Mouse (Mus musculus) heart, adult 8-10 months (tissue): ENCODE measurements around the gene Slc43a3. TPM values are rescaled to one million over a fixed set of nuclear protein-coding genes. Genes with fewer than 3 reads are reported as not detected.

Experiments
- DNase-seq: peaks from one replicate; pipeline ENCODE4 v3.0.0; 2022; ENCODE audit warnings: low spot score
- total RNA-seq, 4 experiments: library from RNA; stranded (reverse); gene quantifications; 2 replicates each; pipeline ENCODE4 v1.2.4; 2022

Slc43a3 gene
- total RNA-seq, 4 experiments from 2014 or later = 60.6 to 71.4 (median 66.2) TPM

DNA sequence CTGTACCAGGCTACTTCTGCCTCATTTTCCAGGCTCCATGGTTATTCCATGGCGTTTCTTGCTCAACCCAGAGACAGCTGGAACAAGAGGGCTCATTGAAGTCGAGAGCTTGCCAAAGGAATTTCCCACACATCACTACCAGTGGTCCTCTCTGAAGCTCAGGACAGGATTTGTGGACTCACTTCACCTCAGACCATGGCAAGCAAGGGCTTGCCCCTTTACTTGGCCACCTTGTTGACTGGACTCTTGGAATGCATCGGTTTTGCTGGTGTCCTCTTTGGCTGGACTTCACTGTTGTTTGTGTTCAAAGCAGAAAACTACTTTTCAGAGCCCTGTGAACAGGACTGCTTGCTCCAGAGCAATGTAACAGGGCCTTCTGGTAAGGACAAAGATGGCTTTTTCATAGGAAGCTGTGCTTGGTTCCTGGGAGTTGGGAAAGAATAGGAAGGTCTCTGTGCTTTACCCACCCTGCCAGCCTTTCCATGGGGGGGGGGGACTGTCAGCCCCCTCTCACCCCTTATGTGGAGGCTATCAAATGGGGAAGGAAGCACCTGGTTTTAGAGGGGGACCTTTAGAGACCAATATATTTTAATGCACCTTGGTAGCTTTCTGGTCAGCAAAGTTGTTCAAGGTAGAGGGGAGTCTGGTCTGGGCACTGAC, 1.2 kb downstream of the Slc43a3 start:
- DNase-seq = no peak

- DNase-seq = peak; percentile 64
These were observed 2.0 kb downstream of the Slc43a3 start for GRCm38 (mm10) chr2:84938249-84938946.

DNA sequence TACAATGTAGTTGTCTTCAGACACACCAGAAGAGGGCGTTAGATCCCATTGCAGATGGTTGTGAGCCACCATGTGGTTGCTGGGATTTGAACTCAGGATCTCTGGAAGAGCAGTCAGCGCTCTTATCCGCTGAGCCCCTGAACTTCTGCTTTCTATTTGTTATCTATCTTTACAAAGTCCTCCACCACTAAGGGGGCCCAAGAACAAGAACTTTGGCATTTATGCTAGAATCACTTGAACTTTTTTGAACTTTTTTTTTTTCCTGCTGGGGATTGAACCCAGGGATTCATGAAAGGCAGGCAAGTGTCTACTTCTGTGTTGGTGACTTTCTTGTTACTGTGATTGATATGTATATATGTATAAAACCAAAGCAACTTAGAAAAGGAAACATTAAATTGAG, 2.9 kb downstream of the Slc43a3 start:
- no peak for DNase-seq

DNA sequence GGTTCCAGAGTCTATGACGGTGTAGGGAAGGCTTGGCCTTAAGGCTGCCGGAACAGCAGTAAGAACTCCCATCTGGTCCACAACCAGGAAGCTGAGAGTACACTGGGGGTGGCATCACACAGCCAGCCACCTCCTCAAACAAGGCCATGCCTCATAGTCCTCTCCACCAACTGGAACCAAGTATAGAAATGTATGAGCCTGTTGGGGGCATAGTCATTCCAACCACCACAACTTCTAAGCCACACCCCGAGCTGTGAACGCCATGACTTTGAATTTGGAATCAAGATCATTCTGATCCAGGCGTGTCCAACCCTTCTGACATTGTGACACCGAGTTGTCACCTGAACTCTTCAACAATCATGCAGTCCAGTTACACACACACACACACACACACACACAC, 3.3 kb downstream of the Slc43a3 start:
- DNase-seq = no peak

DNA sequence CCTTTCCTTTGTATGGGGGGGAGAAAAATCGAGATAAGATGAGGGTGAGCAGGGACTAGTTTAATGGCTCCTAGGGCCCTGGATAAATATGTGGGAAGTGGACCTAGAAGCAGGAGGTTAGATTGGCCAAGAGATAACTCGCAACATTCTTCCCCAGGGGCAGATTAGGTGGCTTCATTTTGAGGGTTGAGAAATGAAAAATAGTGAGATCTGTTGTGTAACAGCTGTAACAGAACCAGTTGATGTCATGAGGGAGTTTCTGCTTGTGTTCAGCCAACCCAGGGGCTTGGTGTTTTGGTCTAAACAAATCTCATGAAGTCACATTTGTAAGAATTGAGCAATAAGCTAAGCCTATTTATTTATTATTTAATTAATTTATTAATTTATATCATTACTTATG, 5.0 kb downstream of the Slc43a3 start:
- DNase-seq = no peak

GRCm38 (mm10) chr2:84941795-84942194, 5.4 kb downstream of the Slc43a3 start:
- DNase-seq = no peak

- no peak for DNase-seq
These were observed 10.9 kb downstream of the Slc43a3 start for GRCm38 (mm10) chr2:84947154-84947771.

DNA sequence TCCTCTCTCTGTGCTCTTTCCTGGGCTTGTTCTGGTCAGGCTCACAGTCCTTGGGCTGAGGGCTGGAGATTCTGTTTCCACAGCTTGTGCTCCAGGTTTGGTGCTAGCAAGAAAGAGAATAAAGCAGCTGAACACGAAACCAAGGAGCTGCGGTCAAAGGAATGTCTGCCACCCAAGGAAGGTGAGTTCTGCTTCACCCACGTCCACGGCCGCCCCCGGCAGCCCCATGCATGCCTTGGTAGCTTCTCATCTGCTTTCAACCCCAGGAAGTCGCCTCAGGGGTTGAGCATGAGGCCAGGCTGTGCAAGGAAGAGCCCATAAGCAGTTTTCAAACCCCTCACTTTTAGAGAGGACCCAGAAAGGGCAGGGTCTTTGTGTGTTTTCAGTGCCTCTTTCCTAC, 11.9 kb downstream of the Slc43a3 start:
- DNase-seq = no peak

DNA sequence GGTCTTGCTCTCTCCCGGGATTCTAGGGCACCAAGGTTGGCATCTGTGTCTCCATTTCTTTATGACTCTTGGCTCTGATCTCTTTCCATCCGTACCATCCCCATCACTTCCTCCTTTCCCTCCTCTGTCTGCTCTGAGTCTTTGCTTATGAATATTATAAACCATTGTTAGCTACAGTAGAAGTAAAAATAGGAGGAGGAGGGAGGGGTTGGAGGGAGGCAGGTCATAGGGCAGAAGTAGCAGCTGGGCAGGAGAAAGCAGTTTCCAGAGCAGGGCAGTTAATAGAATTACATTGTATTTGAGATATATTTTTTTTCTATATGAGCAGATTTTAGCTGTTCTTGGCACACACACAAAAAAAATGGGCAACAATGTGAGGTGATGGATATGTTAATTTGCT, 12.3 kb downstream of the Slc43a3 start:
- DNase-seq = no peak

DNA sequence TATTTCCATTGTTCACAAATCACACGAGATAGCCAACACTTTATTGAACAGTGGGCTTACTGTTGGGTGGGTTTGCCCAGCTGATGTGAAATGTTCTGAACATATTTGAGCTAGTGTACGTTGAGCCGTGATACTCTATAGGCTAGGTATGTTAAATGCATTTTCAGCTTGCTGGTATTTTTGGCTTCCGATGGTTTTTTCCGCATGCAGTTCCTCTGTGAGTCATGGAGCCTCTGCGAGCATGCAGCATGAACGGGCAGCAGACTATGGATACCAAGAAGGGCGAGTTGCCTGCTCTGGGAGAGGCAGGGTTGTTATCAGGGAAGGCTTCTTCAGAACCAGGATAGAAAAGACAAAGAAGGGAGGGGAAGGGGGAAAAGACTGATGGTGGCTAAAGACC, 14.6 kb downstream of the Slc43a3 start:
- DNase-seq = no peak

- no peak for DNase-seq
These were observed 15.9 kb downstream of the Slc43a3 start for GRCm38 (mm10) chr2:84952251-84952650.

DNA sequence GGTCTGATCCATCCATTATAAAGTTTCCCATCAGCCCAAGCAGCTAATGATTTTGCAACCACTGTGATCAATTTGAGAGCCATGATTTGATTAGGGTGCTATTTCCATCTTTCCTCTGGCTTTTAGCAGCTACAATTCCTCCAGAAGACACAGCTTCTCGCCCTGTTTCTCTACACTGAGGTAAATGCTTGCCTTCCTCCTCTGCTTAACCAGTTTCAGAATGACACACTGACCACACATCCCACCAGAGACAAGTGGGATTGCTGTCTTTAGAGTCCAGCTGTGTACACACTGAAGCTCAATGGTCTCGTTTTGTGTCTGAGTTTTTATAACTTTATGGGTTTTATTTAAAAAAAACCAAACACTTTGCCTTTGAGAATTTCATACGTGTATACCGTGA, 16.3 kb downstream of the Slc43a3 start:
- DNase-seq = no peak

GRCm38 (mm10) chr2:84955435-84955834, 19.1 kb downstream of the Slc43a3 start:
- no peak for DNase-seq

DNA sequence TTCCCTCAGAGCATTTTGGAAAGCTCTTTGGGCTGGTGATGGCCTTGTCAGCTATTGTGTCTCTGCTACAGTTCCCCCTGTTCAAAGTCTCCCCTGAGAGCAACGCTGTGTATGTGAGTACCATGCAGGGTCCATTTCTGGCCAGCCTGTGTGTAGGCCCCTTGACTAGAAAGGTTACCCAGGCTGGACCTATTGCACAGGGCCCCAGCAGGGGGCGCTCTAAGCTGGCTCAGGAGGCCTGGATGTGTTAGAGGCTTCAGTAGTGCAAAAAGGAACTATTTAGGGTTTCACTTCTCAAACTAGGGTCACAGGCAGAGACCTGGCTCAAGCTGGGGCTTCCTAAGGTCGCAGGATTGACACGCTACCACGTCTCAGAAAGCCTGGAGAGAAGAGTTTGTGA, 19.9 kb downstream of the Slc43a3 start:
- no peak for DNase-seq

- no peak for DNase-seq
These were observed 22.3 kb downstream of the Slc43a3 start for GRCm38 (mm10) chr2:84958588-84959264.

DNA sequence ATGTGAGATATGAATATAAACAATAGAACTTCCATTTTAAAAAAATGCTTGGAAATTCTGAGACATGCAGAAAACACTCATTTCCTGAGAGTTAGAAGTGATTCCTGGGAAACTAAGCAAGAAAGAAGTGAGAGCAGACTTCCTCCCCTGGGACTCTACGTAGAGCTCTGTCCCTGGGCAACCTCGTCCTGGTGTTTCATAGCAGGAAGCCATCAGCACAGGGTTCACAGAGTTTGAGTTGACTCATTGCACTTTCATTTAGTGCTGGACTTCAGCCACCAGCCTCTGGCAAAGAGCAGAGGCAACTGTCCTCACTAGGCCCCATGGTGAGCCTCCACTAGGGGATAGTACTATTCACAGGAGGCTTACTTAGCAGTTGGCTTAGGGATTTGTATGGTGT, 24.9 kb downstream of the Slc43a3 start:
- DNase-seq = peak; percentile 79

- DNase-seq = no peak
These were observed 25.5 kb downstream of the Slc43a3 start for GRCm38 (mm10) chr2:84961901-84962300.

GRCm38 (mm10) chr2:84962906-84963507, 26.6 kb downstream of the Slc43a3 start:
- DNase-seq = no peak

GRCm38 (mm10) chr2:84964111-84964801, 27.9 kb downstream of the Slc43a3 start:
- no peak for DNase-seq

DNA sequence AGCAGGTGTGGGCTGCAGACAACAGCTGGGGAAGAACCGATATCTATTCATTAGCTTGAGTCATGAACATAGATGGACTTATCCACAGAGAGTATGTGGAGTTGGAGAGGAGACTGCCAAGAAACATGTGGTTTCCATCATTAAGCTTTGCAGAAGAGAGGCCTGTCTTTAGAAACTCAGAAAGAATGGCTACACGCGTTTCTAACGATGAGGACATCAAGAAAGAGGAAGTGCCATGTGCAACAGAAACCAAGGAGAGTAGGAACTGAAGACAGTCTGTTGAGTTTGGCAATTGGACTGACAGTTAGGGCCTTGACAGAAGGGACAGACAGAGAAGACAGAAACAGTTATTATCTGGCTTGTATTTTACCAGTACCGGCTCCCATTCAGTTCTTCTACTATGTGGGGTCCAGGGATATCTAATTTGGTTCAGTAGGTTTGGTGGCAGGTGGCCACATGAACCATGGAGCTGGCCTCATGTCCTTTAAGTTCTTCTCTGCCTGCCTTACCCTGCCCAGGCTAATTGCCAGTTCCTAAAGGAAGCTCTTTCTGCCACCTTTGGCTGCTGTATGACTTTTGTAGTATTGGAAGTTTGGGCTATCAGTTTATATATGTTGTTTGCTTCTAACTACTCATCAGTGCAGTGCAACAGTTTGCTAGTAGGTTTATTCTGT, 31.1 kb downstream of the Slc43a3 start:
- no peak for DNase-seq

DNA sequence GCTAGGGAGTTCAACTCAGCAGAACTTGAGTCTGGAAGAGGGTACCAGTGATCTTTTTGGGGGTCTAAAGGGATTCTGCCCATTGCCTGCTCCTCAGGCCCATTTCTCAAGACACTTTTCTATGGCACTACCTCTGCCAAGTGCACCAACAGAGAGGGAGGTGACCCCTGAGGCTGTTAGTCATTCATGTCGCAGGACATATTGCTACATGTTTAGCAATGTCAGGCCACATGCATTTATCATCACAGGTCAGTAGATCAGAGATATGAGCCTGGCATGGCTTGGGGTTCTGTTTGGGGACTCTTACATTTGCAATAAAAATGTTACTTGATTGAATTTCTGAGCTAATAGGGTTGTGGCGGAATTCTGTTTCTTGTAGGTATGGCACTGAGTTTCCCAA, 39.2 kb downstream of the Slc43a3 start:
- DNase-seq = no peak
